Mouse (Mus musculus) v-Abl transformed pro-B cells (cell line): ENCODE results near the gene Myom3.
"Not testable (repeated sequence)": the region's sequence is repeated elsewhere in the genome, so short reads cannot be mapped to it uniquely, and the experiment has no call there.

Experiments used
- in situ Hi-C, 2 experiments: fragments of 400-800 bp; cut with MboI; formaldehyde crosslinking; loops; one replicate each; pipeline ENCODE4 v1.15.1; 2025; ENCODE audit not compliant: unreplicated experiment in 2 of 2

The Myom3 gene

DNA sequence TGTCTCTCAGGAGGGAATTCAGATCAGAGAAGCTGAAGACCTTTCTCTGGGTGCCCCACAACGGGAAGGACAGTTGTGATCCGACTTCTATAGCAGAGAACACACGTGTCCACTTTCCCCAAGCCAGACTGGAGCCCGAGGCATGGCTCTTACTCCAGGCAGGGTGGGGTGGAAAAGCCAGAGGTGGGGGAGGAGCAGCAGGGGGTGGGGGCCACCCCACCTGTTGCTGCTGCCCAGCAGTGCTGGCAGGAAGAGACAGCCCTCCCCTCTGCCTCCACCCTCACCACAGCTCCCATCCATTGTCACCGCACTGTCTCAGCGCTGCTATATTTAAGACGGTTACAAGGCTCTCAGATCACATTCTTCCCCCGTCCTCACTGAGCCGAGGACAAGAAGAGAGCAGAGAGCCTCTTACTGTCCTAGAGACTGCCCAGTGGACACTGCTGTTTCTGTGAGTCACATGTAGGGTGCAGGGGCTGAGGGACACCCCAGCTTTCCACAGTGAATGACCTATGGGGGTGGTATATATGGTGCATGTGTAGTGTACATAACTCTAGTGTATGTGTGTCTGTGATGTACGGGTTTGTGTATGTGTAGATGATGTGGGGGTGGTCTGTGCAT lies at the start of gene Myom3:
Myom3 (plus strand) TSS at position 360 of the 621 bp plus-strand sequence.
- in situ Hi-C loops = no loop called here

DNA sequence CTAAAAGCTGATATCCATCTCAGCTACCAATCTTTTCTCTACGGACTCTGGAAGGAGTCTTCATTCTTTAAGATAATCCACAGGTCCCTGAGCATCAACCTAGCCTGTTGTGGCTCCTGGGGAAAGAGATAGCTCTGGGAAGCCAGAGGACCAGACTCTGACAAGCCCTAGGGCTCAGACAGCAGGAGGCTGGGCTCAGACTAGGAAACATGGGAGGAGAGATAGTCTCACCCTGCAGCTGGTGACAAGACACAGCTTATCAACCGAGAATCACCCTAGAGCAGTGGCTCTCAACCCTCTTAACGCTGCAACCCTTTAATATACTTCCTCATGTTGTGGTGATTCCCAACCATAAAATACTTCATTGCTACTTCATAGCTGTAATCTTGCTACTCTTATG lies 49.1 kb upstream of the Myom3 start:
- in situ Hi-C loops = no loop called here

DNA sequence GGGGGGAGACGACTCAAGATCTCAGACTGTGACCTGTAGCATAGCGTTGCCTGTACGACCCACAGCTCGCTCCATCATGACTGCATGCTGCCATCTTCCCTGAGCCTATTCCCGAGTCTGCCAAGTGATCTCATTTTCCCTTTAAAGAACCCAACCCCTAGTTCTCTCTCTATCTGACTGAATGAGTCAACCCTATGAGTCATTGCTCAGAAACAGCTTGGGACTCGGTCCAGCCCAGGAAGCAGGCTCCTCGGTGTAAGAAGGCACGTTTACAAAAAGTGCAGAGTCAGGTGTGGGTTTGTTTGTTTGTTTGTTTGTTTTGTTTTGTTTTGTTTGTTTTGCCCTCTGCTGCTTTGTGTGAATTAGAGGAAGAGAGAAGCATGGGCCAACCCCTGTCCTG lies 44.7 kb upstream of the Myom3 start:
- in situ Hi-C loops = no loop called here

GRCm38 (mm10) chr4:135716438-135716837 lies 43.1 kb upstream of the Myom3 start:
- in situ Hi-C loops = not testable (repeated sequence)

DNA sequence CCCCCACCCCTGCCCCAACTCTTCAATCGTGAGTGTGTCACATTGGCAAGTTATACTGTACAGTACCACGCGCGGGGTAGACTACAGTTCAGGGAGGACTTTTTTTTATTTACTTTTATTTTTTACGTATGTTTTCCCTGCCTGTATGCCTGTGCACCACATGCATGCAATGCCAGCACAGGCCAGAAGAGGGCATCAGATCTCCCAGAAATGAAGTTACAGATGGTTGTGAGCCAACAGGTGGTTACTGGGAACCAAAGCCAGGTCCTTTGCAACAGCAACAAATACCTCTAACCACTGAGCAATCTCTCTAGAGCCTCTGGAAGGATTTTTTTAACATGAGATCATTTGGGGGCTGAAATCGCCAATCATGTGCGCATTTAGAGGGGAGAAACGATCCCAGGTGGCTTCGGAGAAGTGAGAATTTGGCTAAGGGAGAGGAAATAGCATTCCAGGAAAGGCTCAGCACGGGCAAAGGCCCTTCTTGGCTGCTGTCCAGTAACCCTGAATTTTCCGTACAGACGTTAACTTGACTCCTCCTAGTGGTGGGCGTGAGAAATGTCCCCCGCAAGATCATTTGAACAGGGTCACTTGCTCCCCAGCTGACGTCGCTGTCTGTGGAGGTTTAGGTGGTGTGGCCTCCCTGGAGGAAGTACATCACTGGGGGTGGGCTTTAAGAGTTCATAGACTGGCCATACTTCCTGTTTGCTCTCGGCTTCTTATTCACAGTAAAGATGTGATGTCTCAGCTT lies 36.8 kb upstream of the Myom3 start:
- in situ Hi-C loops = no loop called here

DNA sequence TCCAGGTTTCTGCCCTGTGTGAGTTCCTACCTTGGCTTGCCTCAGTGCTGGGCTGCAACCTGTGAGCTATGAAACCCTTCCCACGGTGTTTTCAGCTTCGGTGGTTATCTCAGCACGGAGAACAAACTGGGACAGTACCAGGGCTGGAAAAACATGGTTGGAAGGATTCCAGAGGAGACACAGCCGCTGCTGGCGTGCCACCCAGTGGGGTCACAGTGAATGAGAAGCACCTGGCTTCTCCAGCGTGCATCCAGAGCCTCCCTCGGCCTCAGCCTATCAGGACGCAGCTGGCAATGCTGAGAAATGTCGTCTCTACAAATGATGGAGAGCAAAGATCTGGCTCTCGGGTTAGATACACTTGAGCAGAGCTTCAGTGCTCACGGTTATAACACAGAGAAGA lies 33.1 kb upstream of the Myom3 start:
- in situ Hi-C loops = no loop called here

- in situ Hi-C loops = no loop called here
Measured at GRCm38 (mm10) chr4:135727817-135728216, 31.7 kb upstream of the Myom3 start, which contains the start of gene Il22ra1. Gene Il22ra1, plus strand, starts transcription at chr4:135728172.

DNA sequence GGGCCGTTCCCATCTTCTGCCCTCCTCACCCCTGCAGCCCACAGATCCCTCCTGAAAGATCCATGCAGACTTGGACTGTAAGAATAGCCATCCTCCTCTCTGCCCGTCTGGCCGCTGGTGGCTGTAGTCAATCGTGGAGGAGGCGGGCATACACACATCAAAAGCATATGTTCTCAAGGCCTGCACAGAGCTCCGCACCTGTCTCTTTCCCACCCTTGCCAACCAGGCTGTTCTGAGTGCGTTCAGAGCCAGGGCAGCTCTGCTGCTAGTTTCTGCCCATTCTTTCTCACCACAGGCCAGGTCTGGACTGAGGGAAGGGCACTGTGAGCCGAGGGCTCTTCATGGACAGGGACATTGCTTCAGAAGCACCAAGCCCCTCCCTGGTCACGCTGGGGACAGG lies 29.3 kb upstream of the Myom3 start:
- in situ Hi-C loops = no loop called here

DNA sequence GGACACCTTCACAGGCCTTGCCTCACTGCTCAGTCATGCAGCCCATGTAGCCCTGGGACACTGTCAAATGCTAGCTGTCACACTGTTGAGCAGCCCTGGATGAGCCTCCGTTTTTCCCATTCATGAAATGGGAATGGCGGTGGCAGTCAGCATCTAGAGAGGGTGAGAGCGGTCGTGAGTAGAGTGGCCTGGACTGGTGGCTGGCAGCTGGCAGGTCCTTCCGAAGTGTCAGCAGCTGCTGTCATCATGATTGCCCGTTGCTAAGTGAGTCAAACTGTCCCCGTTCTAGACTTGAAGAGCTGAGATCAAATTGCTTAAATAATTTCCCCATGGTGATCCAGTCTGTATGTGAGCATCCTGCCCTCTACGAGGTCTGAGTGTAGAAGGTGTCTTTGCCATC lies 28.6 kb upstream of the Myom3 start:
- in situ Hi-C loops = no loop called here

GRCm38 (mm10) chr4:135733901-135734300 lies 25.6 kb upstream of the Myom3 start:
- in situ Hi-C loops = no loop called here

DNA sequence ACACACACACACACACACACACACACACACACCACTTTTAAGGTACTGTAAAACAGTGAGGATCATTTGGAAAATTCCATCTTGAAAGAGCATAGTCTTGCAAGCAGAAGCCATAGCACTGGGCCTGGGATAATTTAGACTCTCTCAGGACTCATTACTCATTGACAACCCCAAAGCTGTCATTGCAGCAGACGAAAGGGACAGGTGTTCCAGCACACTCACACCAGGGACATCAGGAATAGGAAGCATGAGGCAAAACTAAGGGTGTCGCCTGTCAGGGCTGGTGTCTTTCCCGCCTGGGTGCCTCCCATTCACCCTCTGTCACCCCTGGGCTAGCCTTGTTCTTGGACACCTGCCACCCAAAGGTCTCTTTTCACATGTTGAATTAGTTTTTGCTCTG lies 22.6 kb upstream of the Myom3 start:
- in situ Hi-C loops = no loop called here

DNA sequence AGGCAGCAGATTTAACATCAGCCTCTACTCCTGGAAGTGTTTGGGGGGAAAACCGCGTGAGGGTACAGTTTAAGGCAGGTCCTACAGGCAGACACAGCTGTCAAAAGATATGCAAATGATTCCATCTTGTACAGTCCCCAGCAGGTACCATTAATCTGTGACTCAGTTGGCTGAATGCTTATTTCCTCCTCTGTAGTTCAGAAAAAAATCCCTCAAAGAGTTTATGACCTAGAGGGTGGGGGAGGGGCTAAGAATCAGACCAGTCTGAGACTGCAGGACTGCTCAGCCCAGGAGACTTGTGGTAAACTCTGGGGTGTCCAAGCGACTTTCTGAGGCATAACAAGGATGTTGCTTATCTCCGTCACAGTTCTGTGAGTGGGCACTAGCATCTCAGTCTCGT lies 21.3 kb upstream of the Myom3 start:
- in situ Hi-C loops = no loop called here

DNA sequence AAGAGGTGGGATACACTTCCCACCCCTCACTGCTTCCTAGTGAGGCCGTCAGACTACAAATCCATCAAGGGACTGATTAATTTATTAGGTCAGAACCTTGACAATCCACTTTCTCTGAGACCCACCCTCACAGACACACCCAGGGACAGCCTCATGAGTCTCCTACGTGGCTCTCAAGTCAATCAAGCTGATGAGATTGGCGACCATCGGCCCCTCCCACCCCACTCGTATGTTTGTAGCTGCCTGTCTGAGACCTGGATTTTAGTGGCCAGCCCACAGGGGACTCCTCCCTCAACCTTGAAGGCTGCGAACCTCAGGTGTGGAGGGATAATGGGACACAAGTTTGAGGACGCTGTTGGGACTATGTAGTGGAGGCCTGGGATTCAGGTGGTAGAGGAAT lies 20.4 kb upstream of the Myom3 start:
- in situ Hi-C loops = no loop called here

DNA sequence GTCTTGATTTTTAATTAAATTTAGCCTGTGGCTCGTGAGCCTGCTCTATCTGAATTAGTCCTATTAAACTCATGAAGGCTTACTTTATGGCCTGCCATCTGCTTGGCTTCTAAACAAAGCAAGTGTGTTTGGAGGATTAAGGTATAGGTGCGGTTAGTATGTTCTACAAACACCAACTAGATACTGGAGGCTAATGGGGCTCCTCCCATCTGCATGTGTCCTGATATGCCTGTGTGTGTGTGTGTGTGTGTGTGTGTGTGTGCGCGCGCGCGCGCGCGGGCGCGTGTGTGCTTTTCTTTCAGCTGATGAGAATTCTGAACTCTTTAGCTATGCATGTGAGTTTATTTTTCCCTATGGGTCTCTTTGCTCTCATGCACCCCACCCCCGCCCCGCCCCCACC lies 19.8 kb upstream of the Myom3 start:
- in situ Hi-C loops = no loop called here

DNA sequence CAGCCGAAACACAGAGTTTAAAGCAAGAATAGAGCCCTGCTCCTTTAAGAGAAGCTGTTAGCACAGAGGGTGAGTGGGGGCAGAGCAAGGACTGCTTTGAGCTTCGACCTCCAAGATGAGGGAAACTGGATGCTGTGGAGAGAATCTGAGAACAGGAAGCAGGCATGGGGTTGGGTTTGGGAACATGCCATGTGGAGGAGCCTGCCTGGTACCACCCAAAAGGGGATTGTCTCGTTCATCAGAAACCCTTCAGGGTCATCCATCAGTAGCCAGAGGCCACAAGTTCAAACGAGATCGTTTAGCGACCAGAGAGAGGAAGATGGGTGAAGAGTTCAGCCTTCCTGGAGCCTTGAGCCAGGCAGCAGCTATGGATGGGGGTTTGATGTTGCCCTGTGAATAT lies 16.0 kb upstream of the Myom3 start:
- in situ Hi-C loops = no loop called here

DNA sequence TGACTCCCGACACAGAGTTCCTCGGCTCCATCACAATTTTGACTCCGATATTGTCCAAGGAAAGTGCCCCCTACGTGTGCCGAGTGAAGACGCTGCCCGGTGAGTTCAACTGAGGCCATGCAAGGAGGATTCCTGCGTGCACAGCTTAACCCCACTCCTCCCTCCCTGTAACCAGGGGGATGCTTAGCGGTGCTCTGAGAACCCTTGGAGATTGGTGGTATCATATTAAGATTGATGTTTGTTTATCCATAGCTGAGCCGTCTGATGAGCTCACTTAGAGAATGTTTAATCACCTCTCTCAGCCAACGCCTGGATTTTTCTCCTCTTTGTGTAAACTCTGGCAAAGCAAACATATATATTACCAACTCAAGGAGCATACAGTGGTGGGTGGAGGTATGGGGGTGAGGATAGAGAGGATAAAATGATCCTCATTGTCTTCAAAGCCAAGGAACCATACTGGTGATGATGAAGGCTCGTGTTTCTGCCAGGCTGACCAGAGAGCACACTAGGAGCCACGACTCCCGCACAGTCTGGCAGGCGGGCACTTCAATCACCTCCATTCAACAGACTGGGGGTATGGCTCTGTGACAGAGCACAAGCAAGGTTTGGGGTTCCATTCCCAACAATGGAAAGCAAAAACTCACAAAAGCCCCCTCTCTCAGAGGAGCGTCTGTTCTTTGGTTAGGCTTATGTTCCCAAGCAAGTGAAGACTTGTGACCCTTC lies 14.6 kb upstream of the Myom3 start:
- in situ Hi-C loops = no loop called here

DNA sequence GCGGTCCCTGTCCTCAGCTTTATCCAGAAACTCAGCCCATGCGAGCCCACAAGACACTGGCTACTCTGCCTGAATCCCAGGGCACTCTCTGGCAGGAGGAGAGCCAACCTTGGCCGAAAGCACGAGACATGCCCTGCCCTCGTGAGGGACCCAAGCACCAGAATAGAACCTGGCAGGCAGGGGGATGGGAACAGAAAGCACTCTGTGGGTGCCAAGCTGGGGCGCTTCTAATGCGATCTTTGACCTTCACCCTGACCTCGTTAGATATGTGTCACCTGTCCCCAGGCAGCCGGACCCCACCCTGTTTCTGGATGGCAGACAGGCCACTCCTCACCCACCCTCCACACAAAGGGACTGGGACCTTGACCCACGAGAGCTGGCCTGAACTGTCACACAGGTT lies 13.9 kb upstream of the Myom3 start:
- in situ Hi-C loops = no loop called here

DNA sequence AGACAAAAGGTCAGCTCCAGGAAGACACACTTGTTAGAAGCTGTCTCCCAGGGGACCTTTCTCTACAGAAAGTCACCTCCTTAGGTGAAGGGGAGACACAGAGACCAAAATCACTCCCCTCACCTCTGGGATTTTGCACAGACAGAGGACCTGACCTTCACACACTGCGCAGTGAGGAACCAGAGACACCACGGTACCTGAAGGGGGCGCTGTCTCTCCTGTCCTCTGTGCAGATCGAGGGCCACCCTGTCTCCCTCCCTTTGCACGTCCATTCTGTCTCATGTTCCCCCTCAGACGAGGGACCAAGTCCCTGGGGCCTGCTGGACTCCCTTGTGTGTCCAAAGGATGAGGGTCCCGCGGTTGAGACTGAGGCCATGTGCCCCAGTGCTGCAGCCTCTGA lies 8.6 kb upstream of the Myom3 start:
- in situ Hi-C loops = no loop called here

GRCm38 (mm10) chr4:135752106-135752778 lies 7.3 kb upstream of the Myom3 start:
- in situ Hi-C loops = no loop called here

DNA sequence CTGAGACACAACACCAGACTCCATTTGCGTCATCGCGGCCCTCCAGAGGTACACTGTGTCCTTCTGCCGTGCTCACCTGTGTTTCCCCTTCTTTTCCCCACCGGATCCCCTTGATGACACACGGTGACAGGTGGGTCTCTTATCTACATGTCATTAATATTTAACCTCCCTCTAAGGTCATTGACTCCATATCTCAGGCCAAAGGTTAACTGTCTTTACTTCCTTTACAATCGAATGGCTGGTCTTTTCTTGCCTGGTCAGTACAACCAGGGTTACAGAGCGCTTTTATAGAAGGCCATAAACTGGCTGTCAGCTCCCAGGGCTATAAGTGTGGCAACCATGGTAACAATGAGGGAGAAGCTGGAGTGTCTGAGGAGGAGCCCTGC lies 6.7 kb upstream of the Myom3 start:
- in situ Hi-C loops = no loop called here

DNA sequence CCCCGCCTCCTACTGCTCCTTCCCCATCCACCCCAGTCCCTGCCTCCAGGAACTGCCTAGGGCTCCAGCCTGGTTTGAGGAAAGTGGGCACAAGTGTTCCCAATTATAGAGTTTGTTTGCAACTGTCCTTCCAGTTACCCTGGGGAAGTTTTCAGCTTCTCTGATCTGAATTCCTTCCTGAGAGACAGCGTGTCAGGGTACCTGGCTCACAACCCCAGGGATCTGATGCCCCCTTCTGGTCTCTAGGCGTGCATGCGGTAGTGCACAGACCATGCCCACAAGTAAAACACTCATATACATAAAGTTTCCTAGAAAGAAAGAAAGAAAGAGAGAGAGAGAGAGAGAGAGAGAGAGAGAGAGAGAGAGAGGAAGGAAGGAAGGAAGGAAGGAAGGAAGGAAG lies 1.2 kb upstream of the Myom3 start:
- in situ Hi-C loops = no loop called here
